Mouse (Mus musculus): Measurements from ENCODE around the gene Slc35f1. TPM values are rescaled to one million over a fixed set of nuclear protein-coding genes. Genes with fewer than 3 reads are reported as not detected.

Slc35f1 gene
- polyA plus RNA-seq, 1 experiment, result not detected

DNA sequence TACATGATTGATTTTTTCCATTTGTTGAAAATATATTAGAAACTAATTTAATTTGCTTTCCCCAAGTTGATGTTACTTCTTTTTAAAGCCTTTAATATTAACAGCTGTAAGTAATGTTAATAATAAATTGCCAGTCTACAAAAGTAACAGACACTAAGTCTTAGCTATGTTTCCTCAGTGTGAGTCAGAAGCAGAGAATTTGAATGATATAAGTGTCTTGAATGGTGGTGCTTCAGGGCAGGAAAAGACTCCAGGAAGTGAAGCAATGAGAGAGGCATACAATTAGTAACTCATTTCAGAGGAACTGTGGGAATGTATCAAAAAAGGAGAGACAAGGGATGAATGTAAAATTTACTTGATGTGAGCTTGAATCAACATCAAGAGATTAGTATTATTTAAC is 244.3 kb downstream of the Slc35f1 start:
- Histone ChIP-seq H3K36me3 (ENCODE audit: control insufficient read depth) (no peaks in the 10 kb centered on the region), H3K4me3 (replicated peaks) (no peak overlapping the region), H3K4me1 (ENCODE audit: control insufficient read depth) (no peaks in the 10 kb centered on the region), H3K9me3 (ENCODE audit: control insufficient read depth, low read length) (no peaks in the 10 kb centered on the region), H3K27me3 (ENCODE audit: control insufficient read depth) (no peaks in the 10 kb centered on the region)
- TF ChIP-seq TAL1 (IDR thresholded peaks at IDR 0.05; ENCODE audit: low read length), result no peak

DNA sequence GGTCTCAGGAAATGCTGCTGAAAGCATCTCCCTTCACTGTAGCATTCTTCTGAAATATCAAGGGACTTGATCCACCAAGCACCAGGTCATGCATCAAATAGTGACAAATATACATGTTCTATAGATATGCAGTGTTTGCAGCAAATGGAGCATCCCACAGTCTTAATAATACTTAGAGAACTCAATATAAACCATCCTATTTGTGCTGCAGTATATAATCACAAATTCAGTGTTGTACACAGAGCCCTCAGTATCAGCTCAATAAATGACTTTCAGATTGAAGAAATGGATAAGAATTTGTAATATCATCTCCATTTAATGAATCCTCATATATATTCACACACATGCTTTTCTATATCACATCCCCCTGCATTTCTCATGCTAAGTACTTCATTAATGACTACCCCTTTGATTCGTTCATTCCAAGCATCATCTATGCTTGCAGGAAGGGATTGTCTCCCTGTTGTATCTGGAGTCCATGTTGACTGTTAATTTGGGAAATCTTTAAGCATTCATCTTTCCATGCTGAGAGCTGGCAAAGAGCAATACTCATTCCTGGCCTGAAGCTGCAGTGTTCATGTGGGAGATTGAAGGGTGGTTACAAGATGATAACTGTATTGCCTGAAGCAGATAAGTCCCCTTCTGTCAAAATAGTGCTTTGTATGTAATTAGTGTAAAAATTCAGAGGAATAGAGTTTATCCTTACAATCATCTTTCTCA is 249.9 kb downstream of the Slc35f1 start:
- no peaks in the 10 kb centered on the region for H3K9me3 ChIP-seq (ENCODE audit: control insufficient read depth, low read length)

DNA sequence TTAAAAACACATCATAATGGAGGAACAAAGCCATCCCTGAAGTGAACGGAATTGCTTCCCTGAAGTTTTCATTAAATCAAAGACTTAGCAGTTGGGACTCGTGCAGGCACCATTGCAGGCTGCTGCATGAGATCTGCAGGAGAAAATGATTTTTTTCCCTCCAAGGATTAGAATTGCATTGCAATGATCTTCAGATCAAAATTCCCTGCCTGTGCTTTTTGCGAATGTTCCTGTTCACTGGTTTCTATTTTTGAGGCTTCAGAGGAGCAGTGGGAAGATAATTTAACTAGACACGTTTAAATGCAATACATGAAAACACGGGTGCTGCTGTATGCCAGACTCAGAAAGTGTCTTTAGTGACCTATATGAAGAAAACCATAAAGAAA is 250.5 kb downstream of the Slc35f1 start:
- Histone ChIP-seq H3K27me3 (ENCODE audit: control insufficient read depth) (no peaks in the 10 kb centered on the region), H3K9me3 (ENCODE audit: control insufficient read depth, low read length) (no peaks in the 10 kb centered on the region), H3K4me3 (replicated peaks) (no peak overlapping the region), H3K4me1 (ENCODE audit: control insufficient read depth) (no peaks in the 10 kb centered on the region), H3K36me3 (ENCODE audit: control insufficient read depth) (no peaks in the 10 kb centered on the region)
- TF ChIP-seq TAL1 (IDR thresholded peaks at IDR 0.05; ENCODE audit: low read length) (no peak), GATA1 (IDR thresholded peaks at IDR 0.05; ENCODE audit: low read length) (no peak)

More for the DNA sequence above, 249.9 kb downstream of the Slc35f1 start:
- Histone ChIP-seq H3K4me3 (replicated peaks) (no peak overlapping the region), H3K4me1 (ENCODE audit: control insufficient read depth) (no peaks in the 10 kb centered on the region), H3K27me3 (ENCODE audit: control insufficient read depth) (no peaks in the 10 kb centered on the region), H3K36me3 (ENCODE audit: control insufficient read depth) (no peaks in the 10 kb centered on the region)
- no peak for TF ChIP-seq GATA1 (IDR thresholded peaks at IDR 0.05; ENCODE audit: low read length)
- no peak for TF ChIP-seq TAL1 (IDR thresholded peaks at IDR 0.05; ENCODE audit: low read length)

DNA sequence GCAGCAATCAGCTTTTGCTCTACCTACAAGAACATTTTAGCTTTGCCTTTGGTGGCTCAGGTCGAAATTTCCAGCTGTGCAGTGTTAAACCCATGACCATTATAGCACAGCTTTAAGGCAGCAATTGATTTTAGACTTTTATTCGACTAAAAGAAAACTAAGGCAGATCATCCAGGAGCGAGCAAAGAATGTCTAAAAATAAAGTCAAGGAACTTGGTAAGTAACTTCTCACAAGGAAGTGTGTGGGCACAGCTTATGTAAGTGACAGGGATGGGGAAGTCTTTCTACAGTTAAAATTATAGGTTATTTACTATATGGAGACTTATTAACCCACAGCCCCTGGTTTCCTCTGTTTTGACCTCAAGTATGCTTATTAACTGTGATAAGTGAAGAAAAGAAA is 262.2 kb downstream of the Slc35f1 start:
- Histone ChIP-seq H3K27me3 (ENCODE audit: control insufficient read depth) (no peaks in the 10 kb centered on the region), H3K36me3 (ENCODE audit: control insufficient read depth) (no peaks in the 10 kb centered on the region), H3K4me3 (replicated peaks) (no peak overlapping the region), H3K9me3 (ENCODE audit: control insufficient read depth, low read length) (peaks cover 2% of the 10 kb centered on the region; the same call in 1 of the 2 replicates), H3K4me1 (ENCODE audit: control insufficient read depth) (no peaks in the 10 kb centered on the region)
- TF ChIP-seq GATA1 (IDR thresholded peaks at IDR 0.05; ENCODE audit: low read length) (no peak), TAL1 (IDR thresholded peaks at IDR 0.05; ENCODE audit: low read length) (no peak)

DNA sequence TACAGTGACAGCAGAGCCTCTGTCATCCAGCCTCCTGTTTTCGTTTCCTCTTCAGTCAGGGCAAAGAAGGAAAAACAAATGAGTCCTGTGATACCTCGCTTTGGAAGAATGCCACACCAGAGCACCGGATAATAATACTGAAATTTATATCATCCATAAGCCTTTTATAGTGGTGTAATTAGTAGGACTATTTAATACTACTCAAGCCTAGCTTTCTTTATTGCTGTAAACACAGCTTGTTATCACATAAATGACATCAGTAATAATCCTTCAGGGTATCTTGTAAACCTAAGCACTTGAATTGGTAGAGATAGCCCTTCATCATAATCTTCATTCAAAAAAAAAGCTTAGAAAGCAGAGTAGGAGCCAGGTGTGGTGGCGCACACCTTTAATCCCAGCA is 266.4 kb downstream of the Slc35f1 start:
- Histone ChIP-seq H3K36me3 (ENCODE audit: control insufficient read depth) (no peaks in the 10 kb centered on the region), H3K27me3 (ENCODE audit: control insufficient read depth) (no peaks in the 10 kb centered on the region), H3K4me1 (ENCODE audit: control insufficient read depth) (no peaks in the 10 kb centered on the region), H3K4me3 (replicated peaks) (no peak overlapping the region), H3K9me3 (ENCODE audit: control insufficient read depth, low read length) (peaks cover 2% of the 10 kb centered on the region; the same call in 1 of the 2 replicates)
- no peak for TF ChIP-seq GATA1 (IDR thresholded peaks at IDR 0.05; ENCODE audit: low read length)
- no peak for TF ChIP-seq TAL1 (IDR thresholded peaks at IDR 0.05; ENCODE audit: low read length)

DNA sequence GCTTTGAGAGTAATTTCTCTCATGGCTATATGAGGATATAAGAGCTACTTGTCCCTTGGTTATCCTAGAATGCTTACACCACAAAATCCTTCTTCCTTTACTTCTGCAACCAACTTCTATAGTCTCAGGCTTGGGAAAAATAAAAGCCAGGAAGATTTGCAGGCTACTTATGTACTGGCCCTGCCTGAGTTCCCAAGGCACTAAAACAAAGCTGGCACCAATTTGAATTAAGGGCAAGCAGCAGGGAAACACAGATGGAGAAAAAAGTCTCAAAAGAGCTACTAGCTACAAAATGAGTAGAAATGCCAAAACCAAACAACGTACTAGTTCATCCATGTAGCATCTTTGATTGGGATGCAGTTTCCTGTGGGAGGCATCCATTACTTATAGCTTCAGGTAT is 288.9 kb downstream of the Slc35f1 start:
- Histone ChIP-seq H3K36me3 (ENCODE audit: control insufficient read depth) (no peaks in the 10 kb centered on the region), H3K9me3 (ENCODE audit: control insufficient read depth, low read length) (no peaks in the 10 kb centered on the region), H3K4me1 (ENCODE audit: control insufficient read depth) (no peaks in the 10 kb centered on the region), H3K27me3 (ENCODE audit: control insufficient read depth) (no peaks in the 10 kb centered on the region), H3K4me3 (replicated peaks) (no peak overlapping the region)
- TF ChIP-seq TAL1 (IDR thresholded peaks at IDR 0.05; ENCODE audit: low read length) (no peak), GATA1 (IDR thresholded peaks at IDR 0.05; ENCODE audit: low read length) (no peak)

DNA sequence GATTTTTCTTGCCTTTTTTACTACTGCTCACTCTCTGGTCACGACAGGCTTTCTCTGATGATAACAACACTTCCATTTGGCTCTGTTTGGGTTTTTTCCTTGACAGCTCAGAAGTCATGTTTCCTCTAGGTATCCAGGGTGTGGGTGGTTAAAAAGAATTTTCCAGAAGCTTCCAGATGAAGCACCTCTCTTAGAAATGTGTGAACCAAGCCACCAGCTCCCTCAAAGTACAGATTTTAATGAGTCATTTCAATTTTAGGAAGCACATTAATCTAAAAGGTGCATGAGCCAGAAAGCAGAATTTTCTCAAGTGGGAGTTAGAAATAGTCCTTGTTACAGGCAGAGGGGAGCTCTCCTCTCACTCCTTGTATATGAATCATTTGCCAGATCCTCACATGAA is 292.5 kb downstream of the Slc35f1 start:
- H3K4me3 ChIP-seq (replicated peaks), result no peak overlapping the region
- no peaks in the 10 kb centered on the region for H3K27me3 ChIP-seq (ENCODE audit: control insufficient read depth)
- H3K9me3 ChIP-seq (ENCODE audit: control insufficient read depth, low read length), result no peaks in the 10 kb centered on the region
- TF ChIP-seq GATA1 (IDR thresholded peaks at IDR 0.05; ENCODE audit: low read length) (no peak), TAL1 (IDR thresholded peaks at IDR 0.05; ENCODE audit: low read length) (no peak)
- no peaks in the 10 kb centered on the region for H3K36me3 ChIP-seq (ENCODE audit: control insufficient read depth)
- no peaks in the 10 kb centered on the region for H3K4me1 ChIP-seq (ENCODE audit: control insufficient read depth)

DNA sequence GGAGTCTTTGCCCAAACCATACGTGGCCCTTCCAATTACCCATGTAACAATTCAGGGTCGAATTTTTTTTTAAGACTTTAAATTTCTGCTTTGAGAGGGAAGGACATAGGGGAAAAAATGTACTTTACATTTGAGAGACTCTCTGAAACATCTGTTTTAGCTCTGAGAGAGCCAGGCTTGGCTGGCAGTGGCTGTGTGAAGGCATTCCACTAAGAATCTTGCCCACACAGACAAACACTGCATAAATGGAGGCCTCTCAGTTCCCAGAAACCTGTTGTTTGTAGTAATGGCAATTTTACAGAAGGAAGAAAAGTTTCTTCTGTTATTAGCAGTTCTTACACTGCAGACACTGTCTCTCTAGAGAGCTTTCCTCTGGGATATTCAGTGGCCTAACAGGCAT is 301.9 kb downstream of the Slc35f1 start:
- Histone ChIP-seq H3K4me3 (replicated peaks) (no peak overlapping the region), H3K9me3 (ENCODE audit: control insufficient read depth, low read length) (no peaks in the 10 kb centered on the region), H3K4me1 (ENCODE audit: control insufficient read depth) (no peaks in the 10 kb centered on the region), H3K36me3 (ENCODE audit: control insufficient read depth) (no peaks in the 10 kb centered on the region), H3K27me3 (ENCODE audit: control insufficient read depth) (no peaks in the 10 kb centered on the region)
- TF ChIP-seq GATA1 (IDR thresholded peaks at IDR 0.05; ENCODE audit: low read length) (no peak), TAL1 (IDR thresholded peaks at IDR 0.05; ENCODE audit: low read length) (no peak)

DNA sequence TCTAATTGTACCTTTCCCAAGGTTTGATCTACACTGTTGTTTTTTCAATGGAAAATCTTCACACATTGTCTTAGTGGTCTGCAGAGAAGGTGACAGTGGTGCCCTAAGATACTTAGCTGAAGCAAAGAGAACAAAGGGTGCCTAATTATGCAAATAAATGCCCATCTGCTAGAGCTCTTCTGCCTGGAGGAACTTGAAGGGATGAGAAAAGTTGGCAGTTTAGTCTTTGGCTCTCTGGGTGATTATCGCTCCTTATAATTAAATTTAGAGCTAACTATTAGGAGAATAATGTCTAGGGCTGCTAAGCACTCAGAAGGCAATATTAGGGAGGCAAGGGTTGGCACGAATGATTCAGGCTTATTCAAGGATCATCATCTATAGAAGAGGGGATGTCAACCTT is 306.6 kb downstream of the Slc35f1 start:
- no peaks in the 10 kb centered on the region for H3K27me3 ChIP-seq (ENCODE audit: control insufficient read depth)
- H3K4me1 ChIP-seq (ENCODE audit: control insufficient read depth), result no peaks in the 10 kb centered on the region
- TF ChIP-seq GATA1 (IDR thresholded peaks at IDR 0.05; ENCODE audit: low read length), result no peak
- no peaks in the 10 kb centered on the region for H3K9me3 ChIP-seq (ENCODE audit: control insufficient read depth, low read length)
- no peaks in the 10 kb centered on the region for H3K36me3 ChIP-seq (ENCODE audit: control insufficient read depth)
- no peak overlapping the region for H3K4me3 ChIP-seq (replicated peaks)

DNA sequence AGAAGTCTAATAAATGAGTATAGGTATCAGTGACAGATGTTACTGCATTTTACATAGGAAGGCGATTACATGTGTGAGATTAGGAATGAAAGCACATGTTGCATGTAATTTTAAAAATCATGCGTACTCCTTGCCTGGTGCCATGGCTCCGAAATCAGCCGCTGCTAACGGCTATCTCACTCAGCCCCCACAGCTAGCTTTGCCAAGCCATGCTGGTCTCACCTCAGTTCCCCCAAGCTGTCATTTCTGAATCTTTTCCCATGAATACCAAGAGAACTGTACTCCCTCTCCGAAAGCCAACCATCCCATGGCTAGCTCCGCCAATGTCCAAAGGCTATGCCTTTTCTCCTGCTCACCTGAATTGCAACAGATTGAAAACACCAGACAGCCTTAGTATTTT is 310.8 kb downstream of the Slc35f1 start:
- H3K4me1 ChIP-seq (ENCODE audit: control insufficient read depth), result no peaks in the 10 kb centered on the region
- H3K36me3 ChIP-seq (ENCODE audit: control insufficient read depth), result no peaks in the 10 kb centered on the region
- no peaks in the 10 kb centered on the region for H3K27me3 ChIP-seq (ENCODE audit: control insufficient read depth)
- H3K9me3 ChIP-seq (ENCODE audit: control insufficient read depth, low read length), result no peaks in the 10 kb centered on the region
- no peak for TF ChIP-seq GATA1 (IDR thresholded peaks at IDR 0.05; ENCODE audit: low read length)
- no peak for TF ChIP-seq TAL1 (IDR thresholded peaks at IDR 0.05; ENCODE audit: low read length)
- no peak overlapping the region for H3K4me3 ChIP-seq (replicated peaks)

Measured in erythroblast, embryonic 14.5 days (primary cell).